Mouse (Mus musculus): ENCODE data around the gene Pon3. TPM values are rescaled to one million over a fixed set of nuclear protein-coding genes. Genes with fewer than 3 reads are reported as not detected.
A peak's percentile ranks its signal among the peaks of the same experiment; 100 is the strongest.

Gene Pon3
- polyA plus RNA-seq, 1 experiment from 2014 or later: 7.1 TPM

DNA sequence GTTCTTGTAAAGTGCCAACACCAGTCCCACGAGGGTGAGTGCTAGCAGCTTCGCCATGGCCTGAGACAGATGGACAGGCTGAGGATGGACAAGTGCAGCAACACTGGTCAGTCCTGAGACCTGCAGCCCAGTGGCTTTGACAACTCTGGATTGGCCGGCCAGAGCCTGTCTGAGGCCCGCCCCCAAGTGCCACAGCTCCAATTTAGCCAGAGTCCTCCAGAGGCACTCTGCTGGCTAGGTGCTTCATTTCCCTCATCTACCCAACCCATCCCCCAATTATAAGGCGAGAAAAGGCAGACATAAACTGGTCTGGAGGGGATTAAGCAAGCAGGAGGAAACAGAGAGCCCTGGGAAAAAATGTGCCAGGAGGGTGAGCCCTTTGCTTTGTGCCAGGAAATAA is 62.4 kb downstream of the Pon3 start, which contains the start of gene Pon1:
Gene Pon1 (minus strand): TSS at position 254 of the 400 bp plus-strand sequence.
- no peak within 1 kb of the TSS for H3K27ac ChIP-seq (ENCODE audit: low read depth, low read length)

DNA sequence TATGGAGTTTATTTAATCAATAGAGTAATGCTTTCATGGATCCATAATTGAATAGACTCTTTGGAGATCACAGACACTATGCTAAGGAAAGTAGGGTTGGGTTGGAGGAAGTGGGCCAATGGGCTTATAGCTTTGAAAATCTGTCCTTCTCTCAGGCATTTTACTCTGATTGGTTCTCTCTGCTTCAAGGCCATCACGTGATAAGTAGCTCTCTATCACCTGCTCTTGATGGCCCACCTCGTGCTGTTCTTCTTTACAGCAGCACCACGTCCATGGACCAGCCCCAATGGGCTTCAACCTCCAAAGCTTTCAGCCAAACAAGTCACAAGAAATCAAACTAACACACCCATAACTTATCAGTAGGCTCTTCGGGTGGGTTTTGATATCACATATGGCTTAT is 65.3 kb downstream of the Pon3 start:
- Histone ChIP-seq H3K4me3 (ENCODE audit: low read depth, low read length) (no peak overlapping the region), H3K27ac (ENCODE audit: low read depth, low read length) (no peak overlapping the region), H3K36me3 (ENCODE audit: control insufficient read depth, insufficient read depth, low read length) (no peaks in the 10 kb centered on the region), H3K9ac (ENCODE audit: low read length) (no peak overlapping the region), H3K9me3 (ENCODE audit: control insufficient read depth, low read length) (no peaks in the 10 kb centered on the region), H3K4me1 (ENCODE audit: control insufficient read depth, insufficient read depth, low read length) (no peaks in the 10 kb centered on the region; the same call in 1 of the 2 replicates), H3K4me2 (no peak overlapping the region), H3K27me3 (ENCODE audit: control insufficient read depth, insufficient read depth, low read length) (no peaks in the 10 kb centered on the region)
- no peak for ATAC-seq (ENCODE audit: low FRiP score)
- DNase-seq (ENCODE audit: low spot score, missing footprints): no peak
- 87% methylated on average over 4 of the region's 4 CpGs for WGBS

More for the DNA sequence above, 62.4 kb downstream of the Pon3 start, which contains the start of gene Pon1:
- H3K36me3 ChIP-seq (ENCODE audit: control insufficient read depth, insufficient read depth, low read length): no peaks in the 10 kb centered on the region
- H3K4me2 ChIP-seq: no peak within 1 kb of the TSS
- H3K4me1 ChIP-seq (ENCODE audit: control insufficient read depth, insufficient read depth, low read length): no peaks in the 10 kb centered on the region; the same call in 1 of the 2 replicates
- 33% methylated on average over 5 of the region's 5 CpGs for WGBS
- DNase-seq (ENCODE audit: low spot score, missing footprints): no peak
- ATAC-seq (ENCODE audit: low FRiP score): 0 out of 2 replicates have a peak, but pooled peaks have one; percentile 27
- no peaks in the 10 kb centered on the region for H3K9me3 ChIP-seq (ENCODE audit: control insufficient read depth, low read length)
- H3K4me3 ChIP-seq (ENCODE audit: low read depth, low read length): no peak within 1 kb of the TSS
- H3K9ac ChIP-seq (ENCODE audit: low read length): no peak within 1 kb of the TSS
- H3K27me3 ChIP-seq (ENCODE audit: control insufficient read depth, insufficient read depth, low read length): no peaks in the 10 kb centered on the region

DNA sequence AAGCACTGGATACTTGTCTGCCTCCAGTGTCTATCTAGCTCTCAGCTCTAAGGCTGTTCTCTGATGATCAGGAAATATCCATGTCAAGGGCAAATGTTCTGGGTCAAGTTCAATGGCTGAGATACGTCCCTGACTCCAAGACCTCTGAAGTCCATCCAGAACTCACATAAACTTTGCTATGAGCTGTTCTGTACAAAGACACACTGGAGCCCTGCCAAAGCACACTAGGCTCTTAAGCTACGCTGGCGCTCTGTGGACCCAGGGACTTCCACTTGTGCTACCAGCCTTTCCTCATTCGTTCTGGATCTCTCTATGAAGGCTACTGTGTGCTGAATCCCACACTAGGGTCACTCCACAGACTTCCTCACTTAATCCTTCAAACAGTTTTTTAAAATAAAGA is 66.6 kb downstream of the Pon3 start:
- Histone ChIP-seq H3K27ac (ENCODE audit: low read depth, low read length) (no peak overlapping the region), H3K4me3 (ENCODE audit: low read depth, low read length) (no peak overlapping the region), H3K27me3 (ENCODE audit: control insufficient read depth, insufficient read depth, low read length) (no peaks in the 10 kb centered on the region), H3K9me3 (ENCODE audit: control insufficient read depth, low read length) (no peaks in the 10 kb centered on the region), H3K4me1 (ENCODE audit: control insufficient read depth, insufficient read depth, low read length) (no peaks in the 10 kb centered on the region; the same call in 1 of the 2 replicates), H3K9ac (ENCODE audit: low read length) (no peak overlapping the region), H3K4me2 (no peak overlapping the region), H3K36me3 (ENCODE audit: control insufficient read depth, insufficient read depth, low read length) (no peaks in the 10 kb centered on the region)
- DNase-seq (ENCODE audit: low spot score, missing footprints): no peak
- 88% methylated on average over 4 of the region's 4 CpGs for WGBS
- ATAC-seq (ENCODE audit: low FRiP score): no peak

DNA sequence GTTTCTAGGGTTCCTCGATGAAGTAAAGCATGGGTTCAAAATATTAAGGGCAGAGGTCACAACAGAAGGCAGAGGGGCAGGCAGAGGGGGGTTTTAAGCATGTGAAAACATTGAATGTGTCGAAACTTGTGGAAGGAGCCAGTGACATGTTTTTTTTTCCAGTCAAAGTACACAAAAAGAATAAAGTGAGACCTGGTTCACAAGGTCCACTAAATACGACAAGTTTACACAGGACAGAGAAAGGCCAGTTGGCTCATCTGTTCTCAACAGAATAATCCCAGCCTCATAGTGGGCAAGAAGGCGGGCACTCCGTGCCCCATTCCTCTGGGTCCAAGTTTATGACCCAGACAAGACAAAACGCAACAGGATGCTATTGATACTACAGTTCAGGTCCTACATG is 67.1 kb downstream of the Pon3 start:
- 73% methylated on average over 6 of the region's 6 CpGs for WGBS
- Histone ChIP-seq H3K36me3 (ENCODE audit: control insufficient read depth, insufficient read depth, low read length) (no peaks in the 10 kb centered on the region), H3K4me3 (ENCODE audit: low read depth, low read length) (no peak overlapping the region), H3K4me2 (no peak overlapping the region), H3K9ac (ENCODE audit: low read length) (no peak overlapping the region), H3K9me3 (ENCODE audit: control insufficient read depth, low read length) (no peaks in the 10 kb centered on the region), H3K27me3 (ENCODE audit: control insufficient read depth, insufficient read depth, low read length) (no peaks in the 10 kb centered on the region), H3K4me1 (ENCODE audit: control insufficient read depth, insufficient read depth, low read length) (no peaks in the 10 kb centered on the region; the same call in 1 of the 2 replicates), H3K27ac (ENCODE audit: low read depth, low read length) (no peak overlapping the region)
- DNase-seq (ENCODE audit: low spot score, missing footprints): no peak
- no peak for ATAC-seq (ENCODE audit: low FRiP score)

DNA sequence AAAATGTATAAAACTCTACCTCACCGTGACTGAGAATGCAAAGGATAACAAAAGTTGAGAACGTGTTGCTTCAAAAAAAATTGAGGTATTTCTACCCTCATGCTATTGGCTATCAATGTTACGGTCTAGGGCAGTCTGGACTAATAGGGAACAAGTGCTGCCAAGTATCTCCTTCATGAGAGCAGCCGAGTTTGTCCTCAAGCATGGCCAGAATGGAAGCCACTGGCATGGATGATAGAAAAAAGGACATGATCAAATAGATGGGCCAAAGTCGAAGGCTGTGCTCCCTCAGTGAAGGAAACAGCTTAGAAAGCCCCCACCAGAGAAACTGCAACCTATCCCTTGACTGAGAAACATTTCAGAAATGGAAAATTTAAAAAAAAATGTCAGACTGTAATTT is 68.0 kb downstream of the Pon3 start:
- Histone ChIP-seq H3K27me3 (ENCODE audit: control insufficient read depth, insufficient read depth, low read length) (no peaks in the 10 kb centered on the region), H3K9ac (ENCODE audit: low read length) (no peak overlapping the region), H3K4me3 (ENCODE audit: low read depth, low read length) (no peak overlapping the region), H3K4me1 (ENCODE audit: control insufficient read depth, insufficient read depth, low read length) (no peaks in the 10 kb centered on the region), H3K9me3 (ENCODE audit: control insufficient read depth, low read length) (no peaks in the 10 kb centered on the region), H3K4me2 (no peak overlapping the region), H3K27ac (ENCODE audit: low read depth, low read length) (no peak overlapping the region), H3K36me3 (ENCODE audit: control insufficient read depth, insufficient read depth, low read length) (no peaks in the 10 kb centered on the region)
- no peak for DNase-seq (ENCODE audit: low spot score, missing footprints)
- no peak for ATAC-seq (ENCODE audit: low FRiP score)
- 89% methylated on average over 5 of the region's 5 CpGs for WGBS

- H3K4me1 ChIP-seq (ENCODE audit: control insufficient read depth, insufficient read depth, low read length): no peaks in the 10 kb centered on the region
- WGBS: 93% methylated on average over 6 of the region's 6 CpGs
- no peaks in the 10 kb centered on the region for H3K9me3 ChIP-seq (ENCODE audit: control insufficient read depth, low read length)
- no peak overlapping the region for H3K4me2 ChIP-seq
- no peak overlapping the region for H3K27ac ChIP-seq (ENCODE audit: low read depth, low read length)
- H3K9ac ChIP-seq (ENCODE audit: low read length): no peak overlapping the region
- no peaks in the 10 kb centered on the region for H3K36me3 ChIP-seq (ENCODE audit: control insufficient read depth, insufficient read depth, low read length)
- H3K27me3 ChIP-seq (ENCODE audit: control insufficient read depth, insufficient read depth, low read length): no peaks in the 10 kb centered on the region
- ATAC-seq (ENCODE audit: low FRiP score): no peak
- no peak overlapping the region for H3K4me3 ChIP-seq (ENCODE audit: low read depth, low read length)
- no peak for DNase-seq (ENCODE audit: low spot score, missing footprints)
Observed at GRCm38 (mm10) chr6:5187586-5187985, 68.5 kb downstream of the Pon3 start.

DNA sequence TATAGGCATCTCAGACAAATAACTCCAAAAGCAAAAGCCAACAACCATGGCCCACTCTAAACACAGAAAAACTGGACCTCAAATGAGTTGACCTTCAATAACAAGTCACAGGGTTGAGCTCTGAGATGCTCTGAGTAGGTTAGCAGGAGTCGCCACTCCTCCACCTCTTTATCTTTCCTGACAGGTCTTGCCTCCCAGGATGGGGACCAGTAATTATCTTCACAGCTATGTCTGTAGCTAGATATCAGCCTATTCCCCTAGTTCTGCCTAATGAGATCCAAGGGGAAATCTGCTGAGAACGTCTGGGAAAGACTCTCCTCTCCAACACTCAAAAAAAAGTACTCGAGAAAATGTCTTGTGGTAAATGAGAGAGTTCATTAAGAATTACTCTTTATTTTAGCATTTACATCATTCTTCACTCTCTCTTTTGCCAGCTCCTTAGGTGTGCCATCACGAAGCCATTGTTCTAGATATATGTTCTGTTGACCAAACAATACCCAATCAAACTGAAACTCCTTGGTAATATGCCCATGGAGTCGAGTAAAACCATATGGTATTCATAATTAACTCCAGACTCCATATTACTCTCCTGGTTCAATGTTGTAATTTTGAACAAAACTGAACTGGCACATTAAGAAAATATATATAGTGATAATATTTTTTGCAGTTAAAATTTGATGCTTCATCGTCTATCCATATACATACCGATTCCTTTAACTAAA is 69.7 kb downstream of the Pon3 start:
- 88% methylated on average over 7 of the region's 7 CpGs for WGBS
- Histone ChIP-seq H3K9me3 (ENCODE audit: control insufficient read depth, low read length) (no peaks in the 10 kb centered on the region), H3K36me3 (ENCODE audit: control insufficient read depth, insufficient read depth, low read length) (no peaks in the 10 kb centered on the region), H3K4me1 (ENCODE audit: control insufficient read depth, insufficient read depth, low read length) (no peaks in the 10 kb centered on the region), H3K27ac (ENCODE audit: low read depth, low read length) (no peak overlapping the region), H3K4me3 (ENCODE audit: low read depth, low read length) (no peak overlapping the region), H3K27me3 (ENCODE audit: control insufficient read depth, insufficient read depth, low read length) (no peaks in the 10 kb centered on the region), H3K4me2 (no peak overlapping the region), H3K9ac (ENCODE audit: low read length) (no peak overlapping the region)
- DNase-seq (ENCODE audit: low spot score, missing footprints) (peak; percentile 76), ATAC-seq (ENCODE audit: low FRiP score) (no peak)

DNA sequence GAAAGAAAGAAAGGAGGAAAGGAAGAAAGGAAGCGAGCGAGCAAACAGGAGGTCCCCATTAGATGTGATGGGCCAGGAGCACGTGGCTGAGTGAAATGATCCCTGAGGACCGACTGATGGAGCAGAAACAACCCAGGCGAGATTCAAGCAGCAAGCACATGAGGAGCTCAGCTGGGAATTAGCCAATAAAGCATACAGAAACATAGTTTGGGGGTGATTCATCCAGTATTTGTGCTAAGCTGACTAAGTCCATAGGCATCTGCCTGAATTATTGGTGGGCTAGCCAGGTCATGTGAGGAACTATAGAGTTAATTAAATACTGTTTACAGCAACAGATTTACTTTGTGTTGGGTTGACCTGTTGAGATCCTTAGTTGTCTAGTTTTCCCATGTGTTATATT is 75.4 kb downstream of the Pon3 start:
- Histone ChIP-seq H3K4me1 (ENCODE audit: control insufficient read depth, insufficient read depth, low read length) (no peaks in the 10 kb centered on the region), H3K4me3 (ENCODE audit: low read depth, low read length) (no peak overlapping the region), H3K27ac (ENCODE audit: low read depth, low read length) (no peak overlapping the region), H3K27me3 (ENCODE audit: control insufficient read depth, insufficient read depth, low read length) (no peaks in the 10 kb centered on the region), H3K36me3 (ENCODE audit: control insufficient read depth, insufficient read depth, low read length) (no peaks in the 10 kb centered on the region), H3K9me3 (ENCODE audit: control insufficient read depth, low read length) (no peaks in the 10 kb centered on the region), H3K4me2 (no peak overlapping the region), H3K9ac (ENCODE audit: low read length) (no peak overlapping the region)
- 83% methylated on average over 5 of the region's 5 CpGs for WGBS
- DNase-seq (ENCODE audit: low spot score, missing footprints) (peak; percentile 51), ATAC-seq (ENCODE audit: low FRiP score) (no peak)

GRCm38 (mm10) chr6:5179189-5179588 is 76.9 kb downstream of the Pon3 start:
- Histone ChIP-seq H3K27me3 (ENCODE audit: control insufficient read depth, insufficient read depth, low read length) (no peaks in the 10 kb centered on the region), H3K27ac (ENCODE audit: low read depth, low read length) (no peak overlapping the region), H3K9ac (ENCODE audit: low read length) (no peak overlapping the region), H3K4me2 (no peak overlapping the region), H3K4me1 (ENCODE audit: control insufficient read depth, insufficient read depth, low read length) (no peaks in the 10 kb centered on the region), H3K9me3 (ENCODE audit: control insufficient read depth, low read length) (no peaks in the 10 kb centered on the region), H3K36me3 (ENCODE audit: control insufficient read depth, insufficient read depth, low read length) (no peaks in the 10 kb centered on the region), H3K4me3 (ENCODE audit: low read depth, low read length) (no peak overlapping the region)
- DNase-seq (ENCODE audit: low spot score, missing footprints) (no peak), ATAC-seq (ENCODE audit: low FRiP score) (no peak)
- WGBS: 89% methylated on average over 6 of the region's 6 CpGs

All from midbrain, embryonic 11.5 days (tissue).